Mouse (Mus musculus) cerebellum, postnatal 10 days (tissue): ENCODE results near the gene Thsd7a.

Experiments
- DNase-seq, 2 experiments: peaks; one replicate each; pipeline ENCODE4 v3.0.0; 2021; ENCODE audit warnings: mixed read lengths in 2 of 2

Gene Thsd7a

DNA sequence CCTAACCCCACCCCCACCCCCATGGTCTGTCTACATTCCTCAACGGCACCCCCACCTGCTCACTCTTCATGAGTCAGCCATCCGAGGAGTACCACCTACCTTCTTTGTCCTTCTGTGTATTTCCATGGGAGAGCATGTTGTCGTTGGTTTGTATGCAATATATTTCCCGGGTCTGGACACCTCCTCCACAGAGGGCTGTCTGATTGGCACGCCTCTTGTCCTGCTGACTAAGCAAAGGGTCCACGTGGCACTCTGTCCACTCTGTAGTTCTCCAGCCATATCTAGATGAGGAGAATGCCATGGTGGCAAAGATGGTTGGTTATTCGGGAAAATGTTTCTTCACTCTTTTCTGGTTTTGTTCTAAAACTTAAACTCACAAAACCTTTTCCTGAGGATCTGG is 248.3 kb downstream of the Thsd7a start:
- DNase-seq: no peak

DNA sequence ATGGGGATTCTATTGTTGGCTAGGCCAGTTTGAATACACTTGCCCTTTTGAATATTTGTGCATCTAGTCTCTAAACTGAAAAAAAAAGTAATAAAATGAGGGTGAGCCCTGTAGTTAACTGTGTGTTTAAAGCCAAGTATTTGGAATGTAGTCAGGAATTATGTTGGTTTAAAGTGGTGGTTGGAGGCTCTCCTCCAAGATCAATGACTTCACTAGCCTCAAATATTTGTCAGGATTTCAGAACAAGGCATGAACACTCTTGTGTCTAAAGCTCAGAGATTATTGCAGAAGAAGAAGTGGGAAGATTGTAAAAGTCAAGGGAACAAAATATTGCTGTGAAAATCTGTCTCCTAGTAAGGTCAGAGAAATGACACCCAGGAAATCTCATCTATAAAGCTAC is 249.3 kb downstream of the Thsd7a start:
- no peak for DNase-seq

- DNase-seq: no peak
Observed at GRCm38 (mm10) chr6:12493571-12493970, 255.6 kb downstream of the Thsd7a start.

DNA sequence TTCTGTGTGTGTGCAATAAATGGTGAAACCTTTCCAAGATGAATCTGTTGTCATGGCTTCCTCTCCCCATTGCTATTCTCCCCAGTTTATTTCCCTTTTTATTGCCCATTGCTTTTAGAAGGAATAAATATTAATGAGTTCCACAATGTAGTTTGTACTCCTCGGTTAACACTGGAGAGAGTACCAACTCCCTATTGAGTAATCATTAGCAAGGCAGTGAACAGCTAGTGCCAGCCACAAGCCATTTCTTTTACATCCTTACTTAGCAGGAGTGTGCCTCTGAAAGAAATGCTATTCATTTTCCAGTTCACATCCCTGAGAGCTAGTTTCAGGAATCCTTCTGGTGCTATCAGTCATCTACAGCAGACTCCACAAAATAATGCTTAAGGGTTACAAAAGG is 260.3 kb downstream of the Thsd7a start:
- no peak for DNase-seq

- DNase-seq: no peak
Observed at GRCm38 (mm10) chr6:12481527-12482163, 267.6 kb downstream of the Thsd7a start.

GRCm38 (mm10) chr6:12478359-12478758 is 270.9 kb downstream of the Thsd7a start:
- DNase-seq: no peak

- no peak for DNase-seq
Observed at GRCm38 (mm10) chr6:12470935-12471334, 278.3 kb downstream of the Thsd7a start.

- no peak for DNase-seq
Observed at GRCm38 (mm10) chr6:12467339-12468124, 281.7 kb downstream of the Thsd7a start.

GRCm38 (mm10) chr6:12458841-12459240 is 290.4 kb downstream of the Thsd7a start:
- no peak for DNase-seq

GRCm38 (mm10) chr6:12457451-12457850 is 291.8 kb downstream of the Thsd7a start:
- no peak for DNase-seq

DNA sequence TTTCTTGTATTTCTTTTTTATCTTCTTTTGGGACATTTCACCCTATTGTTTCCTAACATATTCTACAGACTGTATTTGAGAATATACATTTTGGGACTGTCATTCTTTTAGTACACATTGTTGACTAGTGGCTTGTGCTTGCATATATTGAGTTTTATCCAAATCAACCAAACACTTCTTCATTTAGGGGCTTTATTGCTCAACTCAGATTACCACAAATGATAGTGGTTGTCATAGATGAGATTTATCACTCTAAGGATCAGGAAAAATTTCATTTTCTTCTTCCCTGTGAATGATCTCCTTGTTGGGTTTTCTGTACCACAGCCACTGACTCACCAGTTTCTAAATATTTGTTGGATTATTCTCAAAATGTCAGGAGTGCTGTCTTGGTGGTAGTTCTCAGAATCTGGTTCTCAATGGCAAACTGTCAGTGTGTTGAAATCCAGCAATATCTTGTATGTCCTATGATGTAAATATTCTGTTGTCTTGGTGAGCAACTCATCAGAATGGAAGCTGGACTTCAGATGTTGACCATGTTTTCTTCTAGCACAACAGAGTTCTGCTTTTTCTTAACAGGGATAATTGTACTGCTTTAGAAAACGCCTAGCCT is 294.2 kb downstream of the Thsd7a start:
- DNase-seq: no peak

DNA sequence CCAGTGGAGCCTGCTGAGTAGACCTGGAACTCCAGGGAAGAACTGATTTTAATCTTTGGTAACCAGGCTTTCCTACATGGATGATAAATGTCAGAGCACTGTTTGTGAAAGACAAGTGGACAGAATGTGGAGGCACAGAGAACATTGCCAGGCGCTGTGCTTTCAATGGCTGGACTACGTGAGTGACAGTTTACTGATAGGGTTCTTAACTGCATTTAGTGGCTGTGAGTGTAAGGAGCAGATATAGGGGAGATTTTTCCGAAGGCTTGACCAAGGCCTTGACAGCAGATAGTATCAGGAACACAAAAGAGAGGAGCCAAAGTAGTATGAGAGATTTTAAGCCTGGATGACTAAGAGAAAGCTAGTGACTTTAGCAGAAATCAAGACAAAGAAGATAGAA is 295.1 kb downstream of the Thsd7a start:
- no peak for DNase-seq

DNA sequence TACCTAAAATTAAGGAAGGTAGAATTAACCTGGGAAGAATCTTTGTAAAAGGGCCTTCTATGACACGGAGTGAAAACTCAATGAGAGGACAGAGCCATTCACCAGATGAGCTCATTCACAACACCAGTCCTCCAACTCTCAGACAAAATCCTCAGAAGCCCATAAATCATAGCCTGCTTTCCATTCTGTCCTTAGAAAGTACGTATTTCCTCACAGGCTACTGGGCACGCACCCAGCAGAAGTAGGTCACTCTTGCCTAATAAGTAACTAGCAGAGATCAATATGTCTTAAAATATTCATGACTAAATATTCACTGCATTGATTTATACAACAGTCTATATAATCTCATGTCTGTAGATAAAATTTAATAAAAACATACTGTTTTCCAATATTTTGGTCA is 300.4 kb downstream of the Thsd7a start:
- DNase-seq: peak; percentile 16 to 20

GRCm38 (mm10) chr6:12445486-12445885 is 303.7 kb downstream of the Thsd7a start:
- DNase-seq: no peak

DNA sequence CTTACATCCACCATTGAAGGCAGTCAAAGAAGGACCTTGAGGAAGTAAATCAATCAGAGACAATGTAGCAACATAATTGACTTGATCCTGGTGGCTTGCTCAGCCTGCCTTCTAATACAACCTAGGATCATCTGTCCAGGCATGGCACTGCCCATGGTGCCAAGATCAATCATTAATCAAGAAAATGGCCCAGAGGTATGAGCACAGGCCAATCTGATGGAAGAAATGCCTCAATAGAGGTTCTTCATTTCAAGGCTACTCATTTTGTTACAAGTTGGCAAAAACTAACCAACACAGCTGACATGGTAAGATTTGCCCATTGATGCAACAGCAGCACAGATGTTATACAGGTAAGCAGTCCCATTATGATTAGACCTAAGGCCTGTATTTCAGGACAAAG is 309.6 kb downstream of the Thsd7a start:
- no peak for DNase-seq

DNA sequence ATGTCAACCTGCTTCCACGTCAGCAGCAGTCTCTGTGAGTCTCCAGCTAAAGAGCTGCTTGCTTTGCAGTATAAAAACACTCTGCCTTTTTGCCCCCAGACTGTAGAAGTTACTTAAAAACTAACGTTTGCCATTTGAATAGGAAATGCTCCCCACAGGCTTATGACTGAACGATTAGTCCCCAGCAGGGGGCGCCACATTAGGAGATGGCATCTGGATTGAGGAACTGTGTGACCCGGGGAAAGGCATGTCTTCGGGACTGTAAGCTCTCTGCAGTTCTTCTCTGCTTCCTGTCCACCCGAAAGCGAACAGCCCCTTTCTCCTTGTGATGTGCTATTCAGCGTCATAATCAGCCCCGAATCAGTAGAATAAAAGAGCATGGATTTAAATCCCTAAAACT is 330.1 kb downstream of the Thsd7a start:
- DNase-seq: peak; percentile 8 to 12

- DNase-seq: no peak
Observed at GRCm38 (mm10) chr6:12416976-12417375, 332.2 kb downstream of the Thsd7a start.

DNA sequence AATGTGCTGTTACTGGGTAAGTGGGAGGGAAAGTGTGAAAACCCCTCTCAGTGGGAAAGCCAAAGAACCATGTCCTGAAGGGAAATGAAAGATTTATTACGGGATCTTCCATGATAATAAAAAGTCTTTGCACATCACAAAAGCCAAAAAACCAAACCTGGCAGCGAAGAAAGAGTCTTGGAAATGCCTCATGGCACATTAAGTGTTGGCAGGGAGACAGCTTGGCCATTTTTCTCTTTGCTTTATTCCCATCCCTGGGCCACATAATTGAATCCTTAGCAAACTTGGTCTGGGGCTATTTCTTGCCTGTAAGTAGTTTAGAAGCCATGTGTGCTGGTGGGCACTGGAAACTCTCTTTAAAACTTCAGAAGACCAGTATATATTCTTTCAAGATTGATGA is 344.8 kb downstream of the Thsd7a start:
- DNase-seq: peak; percentile 49 to 60

GRCm38 (mm10) chr6:12402996-12403395 is 346.2 kb downstream of the Thsd7a start:
- DNase-seq: no peak

GRCm38 (mm10) chr6:12397776-12398522 is 351.3 kb downstream of the Thsd7a start:
- DNase-seq: no peak

DNA sequence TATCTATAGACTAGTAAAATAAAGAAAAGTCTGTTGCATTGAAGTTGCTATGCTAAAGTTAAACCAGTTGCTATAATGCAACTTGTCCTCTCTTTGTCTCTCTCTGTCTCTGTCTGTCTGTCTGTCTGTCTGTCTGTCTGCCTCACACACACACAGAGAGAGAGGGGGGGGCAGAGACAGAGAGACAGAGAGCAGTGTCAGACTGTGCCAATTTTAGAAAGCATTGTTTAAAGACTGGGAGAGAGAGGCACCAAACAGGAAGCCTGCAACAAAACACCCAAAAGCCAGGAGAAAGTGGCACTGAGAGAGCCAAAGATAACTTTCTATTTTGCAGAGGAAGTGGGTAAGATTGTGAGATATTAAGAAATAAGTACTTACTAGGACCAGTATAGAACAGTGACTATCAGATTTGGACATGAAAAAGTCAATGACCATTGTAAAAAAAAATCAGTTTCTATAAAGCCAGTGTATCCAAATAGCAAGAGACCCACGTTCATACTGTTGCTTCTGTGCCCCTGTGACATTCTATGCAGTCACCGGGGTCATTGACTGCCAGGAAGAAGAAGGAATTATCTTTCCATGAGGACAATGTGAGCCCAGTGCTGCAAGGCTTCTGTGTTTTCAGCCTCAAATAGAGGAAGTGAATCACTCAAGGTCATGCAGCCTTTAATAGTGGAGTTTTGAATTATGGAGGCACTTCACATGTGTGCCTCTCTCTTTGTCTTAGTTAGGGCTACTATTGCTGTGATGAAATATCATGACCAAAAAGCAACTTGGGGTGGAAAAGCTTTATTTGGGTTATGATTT is 355.4 kb downstream of the Thsd7a start:
- no peak for DNase-seq

DNA sequence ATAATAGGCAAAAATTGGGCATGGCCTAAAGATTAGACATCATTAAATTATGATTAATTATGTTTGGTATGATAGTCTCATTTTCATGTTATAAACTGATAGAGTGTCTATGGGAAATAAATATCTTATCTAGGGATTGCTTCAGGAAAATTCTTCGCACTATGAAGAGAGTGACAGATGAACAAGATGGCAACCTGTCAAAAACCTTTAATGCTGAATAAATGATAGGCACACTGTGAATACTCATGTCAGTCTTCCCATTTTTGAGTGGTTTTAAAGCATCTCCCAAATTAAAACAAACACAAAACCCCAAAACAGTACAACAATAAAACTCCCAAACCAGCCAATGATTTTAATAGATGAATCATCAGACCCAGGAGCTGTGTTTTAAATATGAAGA is 362.5 kb downstream of the Thsd7a start:
- DNase-seq: no peak

GRCm38 (mm10) chr6:12385591-12385990 is 363.6 kb downstream of the Thsd7a start:
- DNase-seq: no peak
